Mouse (Mus musculus): ENCODE measurements at regions not wholly inside any gene's neighbourhood (a gene's known extent, or its start where the extent isn't known, plus 50 kb on each side); places are given as distances from the start of the nearest gene placed in this dataset.

DNA sequence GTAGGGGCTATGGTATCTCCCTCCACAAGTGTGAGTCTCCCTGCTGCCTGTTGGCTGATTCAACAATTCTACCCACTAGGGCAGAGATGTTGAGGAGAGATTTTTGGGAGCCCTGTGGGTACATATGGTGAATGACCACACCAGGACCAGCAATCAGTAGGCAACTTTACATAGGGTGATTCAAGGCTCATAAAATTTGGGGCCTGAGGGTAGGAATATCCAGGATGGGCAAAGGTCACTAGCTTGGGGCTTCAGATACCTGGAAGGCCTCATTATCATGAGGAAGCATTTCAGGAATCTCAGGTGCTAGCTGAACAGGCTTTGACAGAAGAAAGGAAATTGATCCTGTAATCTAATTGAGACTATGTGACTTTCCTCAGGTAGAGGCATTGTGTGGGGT lies 446.6 kb downstream of the Plcl1 start:
- no peak for TF ChIP-seq CTCF (IDR thresholded peaks at IDR 0.05)
- no peak for TF ChIP-seq POLR2A (IDR thresholded peaks at IDR 0.05; ENCODE audit: insufficient read depth, low read depth, low read length)
